Mouse (Mus musculus) ES-Bruce4 (cell line): Measurements from ENCODE around the gene Tex26. TPM values are rescaled to one million over a fixed set of nuclear protein-coding genes. Genes with fewer than 3 reads are reported as not detected.

ENCODE experiments used
- H3K27ac ChIP-seq: 2 replicates; pipeline ENCODE4 v1.5.1; 2012; ENCODE audit warnings: low read length, inconsistent platforms; ENCODE audit not compliant: insufficient read depth
- H3K27me3 ChIP-seq: 2 replicates; pipeline ENCODE4 v1.6.1; 2012; ENCODE audit warnings: mild to moderate bottlenecking, low read length, inconsistent platforms; ENCODE audit not compliant: control insufficient read depth, poor library complexity, insufficient read depth, severe bottlenecking
- H3K36me3 ChIP-seq: 2 replicates; pipeline ENCODE4 v1.6.1; 2012; ENCODE audit warnings: inconsistent platforms, mild to moderate bottlenecking, low read length, moderate library complexity; ENCODE audit not compliant: control insufficient read depth, poor library complexity, insufficient read depth, severe bottlenecking
- H3K4me1 ChIP-seq: one replicate; pipeline ENCODE4 v1.8.1; 2011; ENCODE audit warnings: low read length; ENCODE audit not compliant: control insufficient read depth, insufficient read depth
- H3K4me3 ChIP-seq: 2 replicates; pipeline ENCODE4 v1.5.1; 2011; ENCODE audit warnings: low read depth, mild to moderate bottlenecking, low read length
- H3K9ac ChIP-seq: 2 replicates; pipeline ENCODE4 v1.6.1; 2012; ENCODE audit warnings: low read depth, mild to moderate bottlenecking, inconsistent platforms; ENCODE audit not compliant: poor library complexity, severe bottlenecking
- H3K9me3 ChIP-seq: replicated peaks from 2 replicates; pipeline ENCODE4 v1.6.1; 2012; ENCODE audit warnings: mild to moderate bottlenecking, low read length, inconsistent platforms; ENCODE audit not compliant: control insufficient read depth, poor library complexity, insufficient read depth, severe bottlenecking
- CTCF ChIP-seq: IDR thresholded peaks from one replicate; pipeline ENCODE4 v1.8.1; 2011; ENCODE audit warnings: low read depth, low read length
- EP300 ChIP-seq: IDR thresholded peaks from 2 replicates; pipeline ENCODE4 v1.6.1; 2011; ENCODE audit warnings: low read depth, low read length; ENCODE audit not compliant: insufficient read depth
- POLR2A ChIP-seq: IDR thresholded peaks from one replicate; pipeline ENCODE4 v1.8.1; 2011; ENCODE audit warnings: low read length; ENCODE audit not compliant: insufficient read depth
- polyA plus RNA-seq: library from polyadenylated mRNA; stranded (reverse); fragments of >200 nt; gene quantifications from 2 replicates; pipeline ENCODE4 v1.2.4, GENCODE M21; 2011; ENCODE audit warnings: low read depth; ENCODE audit not compliant: missing spikeins, insufficient read depth, insufficient read length

Tex26 gene
- polyA plus RNA-seq, 1 experiment, result 3.2 TPM

- Histone ChIP-seq H3K9me3 (no peaks in the 10 kb centered on the region), H3K27ac (no peak overlapping the region), H3K36me3 (no peaks in the 10 kb centered on the region), H3K4me1 (no peaks in the 10 kb centered on the region), H3K27me3 (peaks cover 4% of the 10 kb centered on the region; the same call in 1 of the 2 replicates), H3K4me3 (no peak overlapping the region), H3K9ac (no peak overlapping the region)
- TF ChIP-seq POLR2A, result no peak
- TF ChIP-seq EP300, result no peak
- no peak for TF ChIP-seq CTCF
These were observed 26.8 kb upstream of the Tex26 start for GRCm38 (mm10) chr5:149412671-149413070.

GRCm38 (mm10) chr5:149414369-149415167 lies 24.9 kb upstream of the Tex26 start:
- no peak for TF ChIP-seq EP300
- no peak for TF ChIP-seq CTCF
- no peak for TF ChIP-seq POLR2A
- Histone ChIP-seq H3K36me3 (no peaks in the 10 kb centered on the region), H3K27ac (no peak overlapping the region), H3K27me3 (peaks cover 4% of the 10 kb centered on the region; the same call in 1 of the 2 replicates), H3K4me3 (no peak overlapping the region), H3K9me3 (no peaks in the 10 kb centered on the region), H3K4me1 (no peaks in the 10 kb centered on the region), H3K9ac (no peak overlapping the region)

- Histone ChIP-seq H3K27ac (no peak overlapping the region), H3K9ac (no peak overlapping the region), H3K27me3 (peaks cover 1% of the 10 kb centered on the region), H3K4me3 (no peak overlapping the region), H3K36me3 (no peaks in the 10 kb centered on the region), H3K4me1 (no peaks in the 10 kb centered on the region), H3K9me3 (no peaks in the 10 kb centered on the region)
- TF ChIP-seq POLR2A, result no peak
- peak; percentile 70 for TF ChIP-seq CTCF
These were observed 22.1 kb upstream of the Tex26 start for GRCm38 (mm10) chr5:149417381-149417780.

GRCm38 (mm10) chr5:149426525-149426924 lies 12.9 kb upstream of the Tex26 start:
- Histone ChIP-seq H3K4me1 (no peaks in the 10 kb centered on the region), H3K9me3 (no peaks in the 10 kb centered on the region), H3K36me3 (no peaks in the 10 kb centered on the region), H3K27me3 (no peaks in the 10 kb centered on the region), H3K9ac (no peak overlapping the region), H3K4me3 (no peak overlapping the region), H3K27ac (no peak overlapping the region)
- TF ChIP-seq POLR2A (no peak), EP300 (no peak), CTCF (no peak)

- Histone ChIP-seq H3K27me3 (no peaks in the 10 kb centered on the region), H3K9me3 (no peaks in the 10 kb centered on the region), H3K9ac (no peak overlapping the region), H3K36me3 (no peaks in the 10 kb centered on the region), H3K27ac (no peak overlapping the region), H3K4me1 (no peaks in the 10 kb centered on the region), H3K4me3 (no peak overlapping the region)
- TF ChIP-seq EP300 (no peak), POLR2A (no peak), CTCF (no peak)
These were observed 12.0 kb upstream of the Tex26 start for GRCm38 (mm10) chr5:149427277-149428060.

- H3K27ac ChIP-seq, result no peak overlapping the region
- no peak overlapping the region for H3K4me3 ChIP-seq
- H3K9ac ChIP-seq, result no peak overlapping the region
- H3K9me3 ChIP-seq, result no peaks in the 10 kb centered on the region
- no peaks in the 10 kb centered on the region for H3K4me1 ChIP-seq
- H3K36me3 ChIP-seq, result no peaks in the 10 kb centered on the region
- no peaks in the 10 kb centered on the region for H3K27me3 ChIP-seq
- TF ChIP-seq POLR2A (no peak), CTCF (no peak), EP300 (0 out of 2 replicates have a peak, but pooled peaks have one; percentile 17)
These were observed 11.1 kb upstream of the Tex26 start for GRCm38 (mm10) chr5:149428347-149428746.
